Mouse (Mus musculus) macrophage (primary cell): Measurements from ENCODE around the gene Pcca. TPM values are rescaled to one million over a fixed set of nuclear protein-coding genes. Genes with fewer than 3 reads are reported as not detected.

Experiments
- H3K27ac ChIP-seq: fragments of 350-480 bp; formaldehyde crosslinking; 2 replicates; pipeline ENCODE4 v1.9.0; 2021
- H3K36me3 ChIP-seq: fragments of 350-480 bp; formaldehyde crosslinking; 2 replicates; pipeline ENCODE4 v1.9.0; 2021; ENCODE audit errors: inconsistent target
- H3K4me3 ChIP-seq: fragments of 350-480 bp; formaldehyde crosslinking; 2 replicates; pipeline ENCODE4 v1.9.0; 2021; ENCODE audit errors: inconsistent target
- H3K79me2 ChIP-seq: fragments of 350-480 bp; formaldehyde crosslinking; 2 replicates; pipeline ENCODE4 v1.9.0; 2021; ENCODE audit errors: inconsistent target
- WGBS: methylation state at CpG from one replicate; pipeline ENCODE4 v1.1.7; 2026; ENCODE audit warnings: inconsistent platforms; ENCODE audit not compliant: missing documents; 5-methylcytosine and 5-hydroxymethylcytosine counted together
- polyA plus RNA-seq: library from polyadenylated mRNA; stranded (reverse); fragments of 250-400 nt; gene quantifications from 3 replicates; pipeline ENCODE4 v1.2.4, GENCODE M21; 2018; ENCODE audit warnings: inconsistent platforms

Gene Pcca
- polyA plus RNA-seq, 1 experiment from 2014 or later = 29.6 TPM

DNA sequence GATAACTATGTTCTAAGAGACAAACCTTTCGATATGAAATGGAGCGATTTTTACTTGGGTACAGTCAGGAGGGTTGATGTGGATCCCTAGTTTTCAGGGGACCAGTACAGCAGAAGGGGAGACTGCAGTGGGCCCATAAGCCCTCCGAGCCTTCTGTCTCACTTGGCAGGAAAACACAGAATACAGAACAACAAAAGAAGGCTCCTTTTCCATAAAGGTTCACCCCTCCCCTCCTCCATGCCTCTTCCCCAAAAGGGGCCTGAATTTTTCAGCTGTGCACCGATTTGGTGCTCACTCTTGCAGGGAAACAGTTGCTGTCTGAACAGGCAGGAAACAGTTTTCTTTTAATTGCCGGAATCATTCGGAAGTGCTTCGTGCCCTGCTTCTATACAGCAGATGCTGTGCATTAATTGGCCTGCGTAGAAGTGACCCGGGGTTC is 348.1 kb downstream of the Pcca start:
- WGBS = 96% methylated on average over 9 of the region's 9 CpGs
- Histone ChIP-seq H3K4me3 (no peak overlapping the region), H3K27ac (no peak overlapping the region), H3K79me2 (no peaks in the 10 kb centered on the region), H3K36me3 (no peaks in the 10 kb centered on the region)

DNA sequence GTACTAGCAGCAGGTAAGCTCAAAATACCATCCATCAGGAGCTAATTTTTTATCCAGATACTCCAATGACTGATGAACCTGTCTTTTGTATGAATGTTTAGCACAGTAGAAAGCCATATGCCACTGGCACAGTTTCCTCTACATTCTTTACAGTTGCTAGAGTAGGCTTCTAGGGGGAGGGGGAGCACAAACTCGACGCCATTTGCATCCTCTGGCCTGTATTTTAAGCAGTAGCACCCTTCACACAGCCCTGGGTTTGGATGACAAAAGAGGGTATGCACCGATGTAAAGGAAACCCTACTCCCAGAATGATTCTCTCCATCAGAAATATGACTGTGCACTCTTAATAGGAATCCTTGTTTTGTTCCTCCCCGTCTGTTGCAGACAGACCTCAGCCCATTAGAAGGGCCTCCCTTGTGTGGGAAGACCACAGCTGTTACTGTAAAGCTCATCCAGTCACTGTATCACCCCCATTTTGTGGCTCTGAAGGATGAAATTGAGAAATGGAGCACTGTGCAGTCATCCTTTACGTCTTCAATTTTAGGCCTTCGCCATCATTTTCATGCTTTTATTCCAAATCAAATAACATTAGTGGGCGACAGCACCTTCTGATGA is 348.8 kb downstream of the Pcca start:
- 94% methylated on average over 5 of the region's 7 CpGs for WGBS
- no peaks in the 10 kb centered on the region for H3K79me2 ChIP-seq
- no peak overlapping the region for H3K4me3 ChIP-seq
- no peaks in the 10 kb centered on the region for H3K36me3 ChIP-seq
- H3K27ac ChIP-seq = no peak overlapping the region

- Histone ChIP-seq H3K4me3 (no peak overlapping the region), H3K79me2 (no peaks in the 10 kb centered on the region), H3K27ac (no peak overlapping the region), H3K36me3 (no peaks in the 10 kb centered on the region)
- WGBS = 92% methylated on average over 4 of the region's 4 CpGs
Measured at GRCm38 (mm10) chr14:122883410-122883806, 349.3 kb downstream of the Pcca start.

DNA sequence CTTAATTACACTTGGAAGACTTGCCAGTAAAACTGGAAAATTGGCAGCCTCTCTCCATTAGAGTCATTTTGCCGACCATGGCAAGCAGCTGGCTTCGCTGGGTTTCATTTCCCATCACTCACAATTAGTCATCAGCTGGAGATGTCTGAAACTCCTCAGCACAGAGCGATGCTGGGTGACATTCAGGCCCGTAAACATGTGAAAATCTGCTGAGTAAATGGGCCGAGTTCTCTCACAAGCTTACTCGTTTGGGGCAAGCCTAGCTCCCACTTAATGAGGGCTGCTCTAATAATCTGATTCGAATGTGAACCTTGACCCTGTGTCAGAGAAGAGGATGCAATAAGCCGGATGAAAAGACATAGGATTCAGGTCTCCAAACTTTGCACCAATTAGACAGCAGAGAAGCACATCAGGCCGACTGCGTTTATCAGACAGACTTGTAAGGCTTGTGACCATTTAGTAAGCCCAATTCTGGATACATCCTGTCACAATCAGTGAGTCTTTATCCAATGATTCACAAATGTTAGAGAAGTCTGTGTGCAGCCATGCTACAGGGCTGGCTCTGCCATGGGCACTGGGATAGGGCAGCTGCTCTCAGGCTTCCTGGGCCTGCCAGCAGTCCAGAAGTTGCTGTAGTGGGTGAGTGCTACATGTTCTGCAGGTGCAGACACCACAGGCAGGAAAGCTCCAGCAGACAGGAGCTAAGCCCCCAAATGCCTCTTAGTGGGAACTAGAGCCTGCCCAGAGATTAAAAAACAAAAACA is 349.9 kb downstream of the Pcca start:
- no peak overlapping the region for H3K4me3 ChIP-seq
- H3K79me2 ChIP-seq = no peaks in the 10 kb centered on the region
- H3K36me3 ChIP-seq = no peaks in the 10 kb centered on the region
- WGBS = 84% methylated on average over 10 of the region's 10 CpGs
- no peak overlapping the region for H3K27ac ChIP-seq

GRCm38 (mm10) chr14:122885893-122886292 is 351.8 kb downstream of the Pcca start:
- WGBS = 96% methylated on average over 7 of the region's 7 CpGs
- Histone ChIP-seq H3K79me2 (no peaks in the 10 kb centered on the region), H3K4me3 (no peak overlapping the region), H3K27ac (no peak overlapping the region), H3K36me3 (no peaks in the 10 kb centered on the region; the same call in 1 of the 2 replicates)

DNA sequence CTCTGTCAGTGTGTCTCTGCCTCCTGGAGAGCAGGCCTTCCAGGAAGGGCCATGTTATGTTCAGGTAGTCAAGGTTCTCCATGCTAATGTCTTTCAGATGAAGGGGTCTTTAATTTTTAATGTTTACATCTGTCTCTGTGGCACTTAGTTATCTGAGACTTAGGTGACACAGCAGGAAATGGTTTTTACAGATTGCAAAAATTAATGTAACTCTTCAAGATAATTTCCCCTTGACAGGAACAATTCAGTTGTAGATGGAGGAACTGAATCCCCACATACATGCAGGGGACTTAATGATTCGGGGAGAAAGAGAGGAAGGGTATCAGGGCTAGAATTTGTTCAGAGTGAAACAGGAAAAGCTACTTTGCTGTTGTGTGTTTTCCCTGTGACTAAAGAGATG is 353.2 kb downstream of the Pcca start:
- 44% methylated on average over 1 of the region's 1 CpGs for WGBS
- no peaks in the 10 kb centered on the region for H3K79me2 ChIP-seq
- peaks cover 6% of the 10 kb centered on the region; the same call in 1 of the 2 replicates for H3K36me3 ChIP-seq

GRCm38 (mm10) chr14:122887702-122888479 is 353.8 kb downstream of the Pcca start:
- 98% methylated on average over 3 of the region's 3 CpGs for WGBS
- no peak overlapping the region for H3K27ac ChIP-seq
- no peak overlapping the region for H3K4me3 ChIP-seq
- no peaks in the 10 kb centered on the region for H3K79me2 ChIP-seq
- peaks cover 6% of the 10 kb centered on the region; the same call in 1 of the 2 replicates for H3K36me3 ChIP-seq

More for the DNA sequence above, 353.2 kb downstream of the Pcca start:
- no peak overlapping the region for H3K27ac ChIP-seq
- H3K4me3 ChIP-seq = no peak overlapping the region

- WGBS = 100% methylated on average over 1 of the region's 1 CpGs
Measured at GRCm38 (mm10) chr14:122888480-122888872, 354.4 kb downstream of the Pcca start.

DNA sequence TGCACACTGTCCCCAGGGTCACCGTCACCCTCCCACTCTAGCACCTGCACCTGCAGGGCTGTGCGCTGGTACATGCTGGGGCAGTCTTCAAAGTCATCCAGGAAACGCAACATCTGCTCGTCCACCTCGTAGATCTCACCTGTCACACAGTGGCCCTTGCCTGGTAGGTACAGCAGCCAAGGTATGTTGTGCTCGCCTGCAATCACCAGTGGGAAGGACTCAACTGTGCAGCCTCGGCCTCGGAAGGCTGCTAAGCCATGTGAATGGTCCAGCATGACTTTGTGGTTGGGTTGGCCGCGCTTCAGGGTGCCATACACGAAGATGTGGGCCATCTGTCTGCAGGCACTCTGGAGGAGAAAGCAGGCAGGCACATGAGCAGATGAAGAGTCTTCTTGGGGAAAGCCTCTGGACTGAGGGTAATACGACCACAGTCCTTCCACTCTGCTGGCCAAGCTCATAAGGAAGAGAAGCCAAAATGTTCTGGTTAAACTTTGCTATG is 357.4 kb downstream of the Pcca start:
- peaks cover 6% of the 10 kb centered on the region; the same call in 1 of the 2 replicates for H3K36me3 ChIP-seq
- 87% methylated on average over 12 of the region's 12 CpGs for WGBS
- H3K4me3 ChIP-seq = no peak overlapping the region
- H3K27ac ChIP-seq = no peak overlapping the region
- no peaks in the 10 kb centered on the region for H3K79me2 ChIP-seq

More at GRCm38 (mm10) chr14:122888480-122888872, 354.4 kb downstream of the Pcca start:
- Histone ChIP-seq H3K4me3 (no peak overlapping the region), H3K79me2 (no peaks in the 10 kb centered on the region), H3K36me3 (peaks cover 6% of the 10 kb centered on the region; the same call in 1 of the 2 replicates), H3K27ac (no peak overlapping the region)

- WGBS = 100% methylated on average over 1 of the region's 1 CpGs
- H3K79me2 ChIP-seq = no peaks in the 10 kb centered on the region
- peaks cover 6% of the 10 kb centered on the region; the same call in 1 of the 2 replicates for H3K36me3 ChIP-seq
Measured at GRCm38 (mm10) chr14:122896106-122896505, 362.0 kb downstream of the Pcca start.

DNA sequence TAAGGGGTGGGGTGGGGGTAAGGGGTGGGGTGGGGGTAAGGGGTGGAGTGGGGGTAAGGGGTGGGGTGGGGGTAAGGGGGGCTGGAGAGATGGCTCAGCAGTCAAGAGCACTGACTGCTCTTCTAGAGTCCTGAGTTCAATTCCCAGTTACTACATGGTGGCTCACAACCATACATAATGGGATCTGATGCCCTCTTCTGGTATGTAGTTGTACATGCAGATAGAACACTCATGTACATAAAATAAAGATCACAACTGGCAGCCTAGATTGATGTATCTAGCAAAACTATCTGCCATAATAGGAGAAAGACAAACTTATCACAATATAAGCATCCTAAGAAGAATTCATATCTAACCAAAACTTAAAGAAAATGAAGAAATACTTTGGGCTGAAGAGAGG is 364.4 kb downstream of the Pcca start:
- Histone ChIP-seq H3K79me2 (no peaks in the 10 kb centered on the region), H3K36me3 (no peaks in the 10 kb centered on the region), H3K4me3 (no peak overlapping the region), H3K27ac (no peak overlapping the region)

More at GRCm38 (mm10) chr14:122896106-122896505, 362.0 kb downstream of the Pcca start:
- H3K4me3 ChIP-seq = no peak overlapping the region
- H3K27ac ChIP-seq = no peak overlapping the region

DNA sequence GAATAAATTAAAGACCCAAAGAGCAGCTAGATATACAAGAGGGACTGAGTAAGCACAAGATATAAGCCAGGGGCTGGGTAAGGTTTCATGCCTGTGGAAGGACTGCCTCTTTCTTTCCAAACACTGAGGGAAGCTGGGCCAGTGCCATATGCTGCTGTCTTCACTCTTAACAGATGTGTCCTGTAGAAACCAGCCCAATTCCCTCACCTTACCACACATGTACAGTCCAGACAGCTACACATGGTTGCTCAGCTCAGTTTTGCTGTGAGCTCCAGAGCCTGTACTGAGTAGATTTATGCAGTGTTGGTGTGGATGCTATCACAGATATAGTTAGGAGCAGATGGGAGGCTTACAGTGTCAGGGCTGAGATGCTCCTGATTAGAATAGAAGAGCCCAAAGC is 366.6 kb downstream of the Pcca start:
- no peaks in the 10 kb centered on the region for H3K36me3 ChIP-seq
- no peak overlapping the region for H3K27ac ChIP-seq
- H3K79me2 ChIP-seq = no peaks in the 10 kb centered on the region
- H3K4me3 ChIP-seq = no peak overlapping the region

DNA sequence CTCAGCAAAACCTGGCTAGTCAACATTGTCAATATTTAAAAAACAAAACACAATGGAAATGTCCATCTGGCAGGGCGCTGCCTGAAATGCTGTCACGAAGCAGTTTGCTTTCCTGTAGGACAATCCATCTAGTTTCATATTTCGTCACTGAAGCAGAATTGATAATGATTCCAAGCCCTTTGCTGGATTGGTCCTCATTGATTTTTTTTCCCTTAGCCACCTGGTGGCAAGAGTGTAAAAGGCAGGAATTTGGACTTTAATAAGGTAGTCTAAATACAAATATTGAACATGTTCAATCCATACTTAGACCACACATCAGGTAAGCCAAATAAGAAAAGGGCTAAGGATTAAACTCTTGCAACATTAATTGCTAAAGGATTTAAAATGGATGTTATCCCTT is 367.1 kb downstream of the Pcca start:
- no peak overlapping the region for H3K27ac ChIP-seq
- no peaks in the 10 kb centered on the region for H3K36me3 ChIP-seq
- no peak overlapping the region for H3K4me3 ChIP-seq
- 97% methylated on average over 3 of the region's 3 CpGs for WGBS
- H3K79me2 ChIP-seq = no peaks in the 10 kb centered on the region

DNA sequence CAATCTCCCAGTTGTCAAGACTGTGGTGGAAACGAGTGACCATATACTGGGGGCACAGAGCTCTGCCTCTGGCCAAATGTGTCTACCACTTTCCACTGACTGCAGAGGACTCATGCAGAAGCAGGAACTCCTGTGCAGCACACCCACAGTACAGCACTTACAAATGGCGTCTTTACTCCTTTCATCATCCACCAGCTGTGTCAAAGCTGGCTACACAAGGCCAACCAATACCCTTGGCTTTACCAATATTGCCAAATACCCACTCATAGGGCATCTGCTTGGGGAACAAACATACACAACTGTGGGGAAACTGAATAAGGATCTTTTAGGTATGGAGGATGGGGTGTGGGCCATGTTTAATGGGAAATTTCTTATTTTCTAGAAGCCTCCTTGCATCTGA is 367.6 kb downstream of the Pcca start:
- 88% methylated on average over 2 of the region's 2 CpGs for WGBS
- no peaks in the 10 kb centered on the region for H3K36me3 ChIP-seq
- no peak overlapping the region for H3K4me3 ChIP-seq
- H3K79me2 ChIP-seq = no peaks in the 10 kb centered on the region
- no peak overlapping the region for H3K27ac ChIP-seq

DNA sequence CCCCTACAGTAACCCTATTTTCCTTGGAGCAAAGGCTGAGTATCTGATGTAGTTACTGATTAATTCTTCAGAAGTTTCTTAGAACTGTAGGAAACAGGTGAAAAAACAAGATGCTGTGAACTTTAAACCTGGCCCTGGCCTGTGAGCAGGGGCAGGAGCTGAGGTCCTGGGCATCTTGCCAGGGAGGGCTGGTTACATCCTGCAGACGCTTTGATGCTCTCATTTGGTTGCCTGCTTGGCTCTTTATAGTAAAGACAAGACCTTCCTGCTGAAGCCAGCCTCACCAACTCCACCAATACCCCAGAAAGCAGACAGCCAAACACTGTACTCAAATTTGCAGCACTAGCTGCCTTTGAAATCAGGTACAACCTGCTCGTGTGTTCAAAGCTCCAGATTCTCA is 368.0 kb downstream of the Pcca start:
- 73% methylated on average over 2 of the region's 2 CpGs for WGBS
- H3K36me3 ChIP-seq = no peaks in the 10 kb centered on the region
- no peak overlapping the region for H3K27ac ChIP-seq
- no peak overlapping the region for H3K4me3 ChIP-seq
- H3K79me2 ChIP-seq = no peaks in the 10 kb centered on the region
